Mouse (Mus musculus): ENCODE data around the gene Pmel.

- TF ChIP-seq POLR2A (IDR thresholded peaks at IDR 0.05; ENCODE audit: low read depth, low read length) (no peak), MEF2A (IDR thresholded peaks at IDR 0.05; ENCODE audit: borderline replicate concordance, low read depth, low read length) (no peak), NELFE (IDR thresholded peaks at IDR 0.05; ENCODE audit: low read depth, low read length) (no peak), CTCF (conservative IDR thresholded peaks at IDR 0.05 in 1 of 2, IDR thresholded peaks at IDR 0.05 in 1 of 2; ENCODE audit: low read depth in 2 of 2, low read length in 2 of 2) (no peak), MAX (IDR thresholded peaks at IDR 0.05; ENCODE audit: low read length) (no peak), EP300 (IDR thresholded peaks at IDR 0.05; ENCODE audit: low read length) (no peak), MXI1 (IDR thresholded peaks at IDR 0.05; ENCODE audit: low read depth, low read length) (no peak), USF1 (IDR thresholded peaks at IDR 0.05; ENCODE audit: low read depth, low read length) (no peak), MYC (IDR thresholded peaks at IDR 0.05; ENCODE audit: low read depth, low read length) (no peak), RAD21 (IDR thresholded peaks at IDR 0.05; ENCODE audit: low read depth, low read length) (no peak), NRF1 (IDR thresholded peaks at IDR 0.05; ENCODE audit: low read depth, low read length) (no peak), TCF12 (IDR thresholded peaks at IDR 0.05; ENCODE audit: low read depth, low read length) (no peak), USF2 (conservative IDR thresholded peaks at IDR 0.05; ENCODE audit: low read depth, low read length) (no peak), ZMIZ1 (IDR thresholded peaks at IDR 0.05; ENCODE audit: low read depth, low read length) (no peak)
Measured at GRCm38 (mm10) chr10:128699611-128700010, 4.4 kb upstream of the Pmel start.
